Mouse (Mus musculus): Measurements from ENCODE around the gene Olfr1061. TPM values are rescaled to one million over a fixed set of nuclear protein-coding genes. Genes with fewer than 3 reads are reported as not detected.

Olfr1061 gene
- polyA plus RNA-seq (2015; fragmentation: Illumina TruSeq; extraction: RNeasy Lipid Tissue Mini Kit (QIAGEN cat#74804); ENCODE audit: insufficient read depth, low replicate concordance): not detected

DNA sequence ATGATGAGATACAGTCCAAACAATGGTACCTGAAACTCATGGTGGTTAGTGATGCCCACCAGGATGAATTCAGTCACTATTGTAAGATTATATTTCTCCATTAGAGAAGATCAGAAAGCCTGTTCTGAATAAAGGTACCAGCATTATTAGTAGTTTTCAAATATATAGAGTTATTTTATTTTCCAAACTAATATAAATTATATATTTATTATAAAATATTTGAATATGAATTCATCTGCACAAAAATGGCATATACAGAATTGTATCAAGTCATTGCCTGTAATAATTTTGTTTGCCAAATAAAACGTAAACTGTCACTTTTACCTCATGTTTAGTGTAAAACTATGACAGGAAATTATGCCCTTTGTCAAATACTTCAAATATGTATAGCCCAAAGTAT lies at the start of gene Olfr1061:
Gene Olfr1061, minus strand, starts transcription at position 101 of the 400 bp plus-strand sequence.

DNA sequence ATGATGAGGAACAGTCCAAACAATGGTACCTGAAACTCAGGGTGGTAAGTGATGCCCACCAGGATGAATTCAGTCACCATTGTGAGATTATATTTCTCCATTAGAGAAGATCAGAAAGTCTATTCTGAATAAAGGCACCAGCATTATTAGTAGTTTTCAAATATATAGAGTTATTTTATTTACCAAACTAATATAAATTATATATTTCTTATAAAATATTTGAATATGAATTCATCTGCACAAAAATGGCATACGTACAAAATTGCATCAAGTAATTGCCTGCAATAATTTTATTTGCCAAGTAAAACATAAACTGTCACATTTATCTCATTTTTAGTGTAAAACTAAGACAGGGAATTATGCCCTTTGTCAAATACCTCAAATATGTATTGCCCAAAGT lies 42.3 kb upstream of the Olfr1061 start, which contains the start of gene Olfr1066:
Gene Olfr1066, minus strand, starts transcription at position 101 of the 400 bp plus-strand sequence.

DNA sequence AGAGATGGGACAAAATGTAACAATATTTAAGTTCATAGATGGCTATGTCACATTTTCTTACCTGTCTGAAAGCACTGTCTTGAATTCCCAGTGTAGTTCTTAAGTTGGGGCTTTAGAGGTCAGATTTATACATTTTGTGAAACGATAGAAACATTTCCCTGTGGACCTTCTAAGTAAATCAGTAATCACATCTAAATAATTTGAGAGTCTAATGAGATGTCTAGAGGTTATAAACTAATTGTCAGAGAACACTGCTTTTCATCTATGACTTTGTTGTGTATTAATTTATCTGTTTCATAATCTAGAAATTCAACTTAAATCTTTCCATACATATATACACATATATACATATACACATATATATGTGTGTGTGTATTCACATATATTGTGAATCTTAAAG lies 36.6 kb upstream of the Olfr1061 start, which contains the start of gene Olfr1065:
Gene Olfr1065, minus strand, starts transcription at position 101 of the 400 bp plus-strand sequence.

DNA sequence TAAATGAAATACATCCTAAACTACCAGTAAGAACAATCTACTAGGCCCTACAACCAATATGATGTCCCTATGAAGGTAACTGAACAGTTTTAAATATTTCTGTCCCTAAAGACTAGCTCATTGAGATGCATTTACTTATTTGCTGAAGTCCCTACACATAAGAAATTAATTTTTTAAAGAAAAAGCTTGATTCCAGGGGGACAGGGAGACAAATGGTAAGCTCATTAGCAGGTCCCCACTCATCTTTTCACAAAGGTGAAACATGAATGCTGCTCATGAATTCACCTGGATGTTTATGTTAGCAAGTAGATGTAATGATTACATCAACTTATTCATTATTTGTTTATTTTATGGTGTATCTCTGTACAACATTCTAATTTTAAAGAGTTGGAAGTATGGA lies 12.8 kb upstream of the Olfr1061 start, which contains the start of gene Olfr1062:
Gene Olfr1062, minus strand, starts transcription at position 101 of the 400 bp plus-strand sequence.

DNA sequence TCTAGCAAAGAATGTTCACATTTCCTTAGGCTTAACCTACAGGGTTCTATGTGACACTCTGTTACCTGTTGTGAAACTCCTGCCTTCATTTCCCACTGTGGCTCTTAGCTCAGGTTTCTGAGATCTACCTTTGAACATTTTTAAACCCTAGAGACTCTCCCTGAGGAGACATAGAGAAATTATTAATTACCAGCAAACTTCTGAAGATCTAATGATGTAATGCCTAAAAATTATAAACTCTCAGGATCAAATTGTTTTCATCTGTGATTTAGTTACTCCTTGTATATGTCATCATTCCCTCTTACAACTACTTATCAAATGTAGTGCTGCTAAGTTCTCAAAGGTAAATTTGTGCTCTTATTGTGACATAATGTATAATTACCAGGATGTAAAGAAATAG lies 25.4 kb downstream of the Olfr1061 start, which contains the start of gene Olfr1058:
Gene Olfr1058, minus strand, starts transcription at position 101 of the 400 bp plus-strand sequence.

DNA sequence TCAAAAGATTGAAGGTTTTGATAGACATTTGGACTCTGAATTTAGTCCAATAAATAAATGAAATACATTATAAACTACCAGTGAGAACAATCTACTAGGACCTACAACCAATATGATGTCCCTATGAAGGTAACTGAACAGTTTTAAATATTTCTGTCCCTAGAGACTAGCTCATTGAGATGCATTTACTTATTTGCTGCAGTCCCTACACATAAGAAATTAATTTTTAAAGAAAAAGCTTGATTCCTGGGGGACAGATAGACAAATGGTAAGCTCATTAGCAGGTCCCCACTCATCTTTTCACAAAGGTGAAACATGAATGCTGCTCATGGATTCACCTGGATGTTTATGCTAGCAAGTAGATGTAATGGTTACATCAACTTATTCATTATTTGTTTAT lies 35.6 kb downstream of the Olfr1061 start, which contains the start of gene Olfr1057:
Gene Olfr1057, minus strand, starts transcription at position 101 of the 400 bp plus-strand sequence.

Other genes starting within 250 kb of the Olfr1061 start
- not detected for gene Olfr1043, start 246.5 kb downstream of the Olfr1061 start, polyA plus RNA-seq (2015; fragmentation: Illumina TruSeq; extraction: RNeasy Lipid Tissue Mini Kit (QIAGEN cat#74804); ENCODE audit: insufficient read depth, low replicate concordance)
- gene Olfr1044, start 236.2 kb downstream of the Olfr1061 start, polyA plus RNA-seq (2015; fragmentation: Illumina TruSeq; extraction: RNeasy Lipid Tissue Mini Kit (QIAGEN cat#74804); ENCODE audit: insufficient read depth, low replicate concordance): not detected
- not detected for gene Olfr52, start 228.4 kb downstream of the Olfr1061 start, polyA plus RNA-seq (2015; fragmentation: Illumina TruSeq; extraction: RNeasy Lipid Tissue Mini Kit (QIAGEN cat#74804); ENCODE audit: insufficient read depth, low replicate concordance)
- gene Olfr1045, start 211.0 kb downstream of the Olfr1061 start, polyA plus RNA-seq (2015; fragmentation: Illumina TruSeq; extraction: RNeasy Lipid Tissue Mini Kit (QIAGEN cat#74804); ENCODE audit: insufficient read depth, low replicate concordance): not detected
- not detected for gene Olfr1046, start 194.7 kb downstream of the Olfr1061 start, polyA plus RNA-seq (2015; fragmentation: Illumina TruSeq; extraction: RNeasy Lipid Tissue Mini Kit (QIAGEN cat#74804); ENCODE audit: insufficient read depth, low replicate concordance)
- not detected for gene Olfr1047, start 182.6 kb downstream of the Olfr1061 start, polyA plus RNA-seq (2015; fragmentation: Illumina TruSeq; extraction: RNeasy Lipid Tissue Mini Kit (QIAGEN cat#74804); ENCODE audit: insufficient read depth, low replicate concordance)
- gene Olfr1048, start 173.8 kb downstream of the Olfr1061 start, polyA plus RNA-seq (2015; fragmentation: Illumina TruSeq; extraction: RNeasy Lipid Tissue Mini Kit (QIAGEN cat#74804); ENCODE audit: insufficient read depth, low replicate concordance): not detected
- gene Olfr1049, start 155.7 kb downstream of the Olfr1061 start, polyA plus RNA-seq (2015; fragmentation: Illumina TruSeq; extraction: RNeasy Lipid Tissue Mini Kit (QIAGEN cat#74804); ENCODE audit: insufficient read depth, low replicate concordance): not detected
- gene Olfr1051, start 135.0 kb downstream of the Olfr1061 start, polyA plus RNA-seq (2015; fragmentation: Illumina TruSeq; extraction: RNeasy Lipid Tissue Mini Kit (QIAGEN cat#74804); ENCODE audit: insufficient read depth, low replicate concordance): not detected
- gene Olfr1052, start 121.6 kb downstream of the Olfr1061 start, polyA plus RNA-seq (2015; fragmentation: Illumina TruSeq; extraction: RNeasy Lipid Tissue Mini Kit (QIAGEN cat#74804); ENCODE audit: insufficient read depth, low replicate concordance): not detected
- gene Olfr1053, start 98.8 kb downstream of the Olfr1061 start, polyA plus RNA-seq (2015; fragmentation: Illumina TruSeq; extraction: RNeasy Lipid Tissue Mini Kit (QIAGEN cat#74804); ENCODE audit: insufficient read depth, low replicate concordance): not detected
- not detected for gene Olfr1054, start 78.6 kb downstream of the Olfr1061 start, polyA plus RNA-seq (2015; fragmentation: Illumina TruSeq; extraction: RNeasy Lipid Tissue Mini Kit (QIAGEN cat#74804); ENCODE audit: insufficient read depth, low replicate concordance)
- gene Olfr1055, start 63.8 kb downstream of the Olfr1061 start, polyA plus RNA-seq (2015; fragmentation: Illumina TruSeq; extraction: RNeasy Lipid Tissue Mini Kit (QIAGEN cat#74804); ENCODE audit: insufficient read depth, low replicate concordance): not detected
- not detected for gene Olfr1056, start 51.6 kb downstream of the Olfr1061 start, polyA plus RNA-seq (2015; fragmentation: Illumina TruSeq; extraction: RNeasy Lipid Tissue Mini Kit (QIAGEN cat#74804); ENCODE audit: insufficient read depth, low replicate concordance)
- not detected for gene Olfr1057, start 35.7 kb downstream of the Olfr1061 start, polyA plus RNA-seq (2015; fragmentation: Illumina TruSeq; extraction: RNeasy Lipid Tissue Mini Kit (QIAGEN cat#74804); ENCODE audit: insufficient read depth, low replicate concordance)
- gene Olfr1058, start 25.5 kb downstream of the Olfr1061 start, polyA plus RNA-seq (2015; fragmentation: Illumina TruSeq; extraction: RNeasy Lipid Tissue Mini Kit (QIAGEN cat#74804); ENCODE audit: insufficient read depth, low replicate concordance): not detected
- gene Olfr1062, start 12.7 kb upstream of the Olfr1061 start, polyA plus RNA-seq (2015; fragmentation: Illumina TruSeq; extraction: RNeasy Lipid Tissue Mini Kit (QIAGEN cat#74804); ENCODE audit: insufficient read depth, low replicate concordance): not detected
- gene Olfr1065, start 36.5 kb upstream of the Olfr1061 start, polyA plus RNA-seq (2015; fragmentation: Illumina TruSeq; extraction: RNeasy Lipid Tissue Mini Kit (QIAGEN cat#74804); ENCODE audit: insufficient read depth, low replicate concordance): not detected
- not detected for gene Olfr1066, start 42.2 kb upstream of the Olfr1061 start, polyA plus RNA-seq (2015; fragmentation: Illumina TruSeq; extraction: RNeasy Lipid Tissue Mini Kit (QIAGEN cat#74804); ENCODE audit: insufficient read depth, low replicate concordance)
- not detected for gene Olfr228, start 73.3 kb upstream of the Olfr1061 start, polyA plus RNA-seq (2015; fragmentation: Illumina TruSeq; extraction: RNeasy Lipid Tissue Mini Kit (QIAGEN cat#74804); ENCODE audit: insufficient read depth, low replicate concordance)
- not detected for gene Olfr1076, start 94.4 kb upstream of the Olfr1061 start, polyA plus RNA-seq (2015; fragmentation: Illumina TruSeq; extraction: RNeasy Lipid Tissue Mini Kit (QIAGEN cat#74804); ENCODE audit: insufficient read depth, low replicate concordance)
- not detected for gene Olfr1079, start 128.4 kb upstream of the Olfr1061 start, polyA plus RNA-seq (2015; fragmentation: Illumina TruSeq; extraction: RNeasy Lipid Tissue Mini Kit (QIAGEN cat#74804); ENCODE audit: insufficient read depth, low replicate concordance)
- gene Olfr1080, start 144.2 kb upstream of the Olfr1061 start, polyA plus RNA-seq (2015; fragmentation: Illumina TruSeq; extraction: RNeasy Lipid Tissue Mini Kit (QIAGEN cat#74804); ENCODE audit: insufficient read depth, low replicate concordance): not detected
- not detected for gene Olfr1082, start 184.9 kb upstream of the Olfr1061 start, polyA plus RNA-seq (2015; fragmentation: Illumina TruSeq; extraction: RNeasy Lipid Tissue Mini Kit (QIAGEN cat#74804); ENCODE audit: insufficient read depth, low replicate concordance)
- not detected for gene Olfr1084, start 225.7 kb upstream of the Olfr1061 start, polyA plus RNA-seq (2015; fragmentation: Illumina TruSeq; extraction: RNeasy Lipid Tissue Mini Kit (QIAGEN cat#74804); ENCODE audit: insufficient read depth, low replicate concordance)
- gene Olfr1085, start 248.0 kb upstream of the Olfr1061 start, polyA plus RNA-seq (2015; fragmentation: Illumina TruSeq; extraction: RNeasy Lipid Tissue Mini Kit (QIAGEN cat#74804); ENCODE audit: insufficient read depth, low replicate concordance): not detected

All from spleen, adult 10 weeks (tissue).